Mouse (Mus musculus) liver, embryonic 13.5 days (tissue): ENCODE results near the gene Zfp820. TPM values are rescaled to one million over a fixed set of nuclear protein-coding genes. Genes with fewer than 3 reads are reported as not detected.
"Not testable (repeated sequence)": the region's sequence is repeated elsewhere in the genome, so short reads cannot be mapped to it uniquely, and the experiment has no call there.

Experiments used
- ATAC-seq: fragments of 200-750 bp; cut with Nextera tagmentation; 2 replicates; pipeline ENCODE4 v1.8.0; 2017; ENCODE audit warnings: low read depth, mild to moderate bottlenecking, moderate number of reproducible peaks, moderate library complexity
- DNase-seq: peaks from one replicate; pipeline ENCODE4 v3.0.0; 2022
- H3K27ac ChIP-seq: fragments of 300-500 bp; sonication (generic); 2 replicates; pipeline ENCODE4 v1.5.1; 2015; ENCODE audit warnings: moderate library complexity, mild to moderate bottlenecking, inconsistent platforms
- H3K27me3 ChIP-seq: fragments of 300-500 bp; sonication (generic); 2 replicates; pipeline ENCODE4 v1.6.1; 2015; ENCODE audit warnings: mild to moderate bottlenecking, inconsistent platforms
- H3K36me3 ChIP-seq: fragments of 300-500 bp; sonication (generic); 2 replicates; pipeline ENCODE4 v1.6.1; 2015; ENCODE audit warnings: mild to moderate bottlenecking, inconsistent platforms
- H3K4me1 ChIP-seq: fragments of 300-500 bp; sonication (generic); replicated peaks from 2 replicates; pipeline ENCODE4 v1.6.1; 2015; ENCODE audit warnings: inconsistent platforms
- H3K4me2 ChIP-seq: fragments of 300-500 bp; sonication (generic); 2 replicates; pipeline ENCODE4 v1.6.1; 2015; ENCODE audit warnings: inconsistent platforms, mild to moderate bottlenecking, moderate library complexity
- H3K4me3 ChIP-seq: fragments of 300-500 bp; sonication (generic); replicated peaks from 2 replicates; pipeline ENCODE4 v1.5.1; 2015; ENCODE audit warnings: mild to moderate bottlenecking, inconsistent platforms
- H3K9ac ChIP-seq: fragments of 300-500 bp; sonication (generic); 2 replicates; pipeline ENCODE4 v1.6.1; 2015; ENCODE audit warnings: mild to moderate bottlenecking, inconsistent platforms
- H3K9me3 ChIP-seq: fragments of 300-500 bp; sonication (generic); replicated peaks from 2 replicates; pipeline ENCODE4 v1.6.1; 2016; ENCODE audit warnings: inconsistent platforms
- WGBS: fragments of 180-500 bp; shearing (Covaris S2); methylation state at CpG from one replicate; pipeline ENCODE4 v1.1.7; 2015; ENCODE audit not compliant: insufficient replicate concordance; 5-methylcytosine and 5-hydroxymethylcytosine counted together
- polyA plus RNA-seq: library from polyadenylated mRNA; unstranded; fragments of >200 nt; fragmentation: Nextera tagmentation; extraction: Ambion mirVana; gene quantifications from 2 replicates; pipeline ENCODE4 v1.2.1, GENCODE M21; 2015

The Zfp820 gene
- polyA plus RNA-seq, result 1.9 and 2.1 TPM in 2 replicates

DNA sequence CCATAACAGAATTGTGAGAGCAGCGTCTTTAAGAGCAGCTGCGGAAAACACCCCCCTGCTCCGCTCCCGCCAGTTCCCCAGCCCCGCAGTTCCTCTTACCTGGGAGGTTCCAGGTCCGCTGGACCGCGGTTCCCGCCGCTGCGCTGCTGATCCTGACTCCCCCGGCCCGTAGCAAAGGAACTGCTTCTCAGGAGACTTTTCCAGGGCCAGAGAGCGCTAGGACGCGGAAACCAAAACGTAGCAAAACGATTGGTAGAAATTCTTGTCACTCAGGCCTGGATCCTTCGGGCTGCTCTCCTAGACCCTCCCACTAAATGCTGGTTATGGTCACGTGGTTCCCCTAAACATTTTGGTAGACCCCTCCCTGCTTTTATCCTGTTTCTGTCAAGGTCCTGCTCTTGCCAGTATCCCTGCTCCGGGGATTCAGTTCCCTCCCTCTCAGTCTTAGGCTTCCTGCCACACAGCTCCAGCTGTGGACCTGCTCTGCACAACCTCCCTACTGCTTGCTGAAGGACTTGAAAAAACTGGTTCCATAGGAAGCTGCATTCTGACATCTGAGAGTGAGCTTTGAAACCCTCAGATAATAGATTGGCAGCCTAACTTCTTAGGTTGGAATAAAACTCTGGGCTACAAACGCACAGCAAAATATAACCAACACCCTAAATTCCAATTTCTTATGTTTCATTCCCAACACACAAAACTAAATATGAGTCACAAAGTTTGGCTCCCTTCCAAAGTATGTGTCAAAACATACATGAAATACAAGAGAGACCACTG, at the start of gene Zfp820:
Gene Zfp820 (minus strand): TSS at position 228 of the 777 bp plus-strand sequence.
- H3K36me3 ChIP-seq, result no peaks in the 10 kb centered on the region
- no peaks in the 10 kb centered on the region for H3K27me3 ChIP-seq
- H3K4me2 ChIP-seq, result peak within 1 kb of the TSS; percentile 66
- H3K4me3 ChIP-seq, result peak within 1 kb of the TSS; percentile 66
- peak within 1 kb of the TSS; percentile 72 for H3K9ac ChIP-seq
- 3% methylated on average over 22 of the region's 22 CpGs for WGBS
- H3K4me1 ChIP-seq, result 0 out of 2 replicates have a peak, but pooled peaks cover 3% of the 10 kb centered on the region
- no peaks in the 10 kb centered on the region for H3K9me3 ChIP-seq
- no peak within 1 kb of the TSS for H3K27ac ChIP-seq
- DNase-seq (peak; percentile 48), ATAC-seq (peak; percentile 92)

DNA sequence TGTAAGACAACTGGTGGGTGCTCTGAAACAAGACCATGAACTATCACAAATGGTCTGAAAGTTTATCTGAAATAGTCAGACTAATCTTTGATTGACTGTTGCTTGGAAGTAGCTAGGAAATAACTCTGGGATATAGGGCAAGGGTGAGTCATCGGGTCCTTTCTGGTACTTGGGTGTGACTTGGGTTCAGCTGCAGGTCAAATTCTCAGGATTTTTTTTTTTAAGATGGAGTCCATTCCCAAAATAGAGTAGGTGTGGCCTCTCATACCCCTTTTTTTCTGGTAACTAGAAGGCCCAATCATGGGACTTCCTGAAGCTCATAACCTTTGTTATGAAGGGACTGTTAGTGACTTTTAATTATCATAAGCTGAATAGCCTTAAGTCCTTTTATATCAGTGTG, 25.7 kb upstream of the Zfp820 start:
- WGBS, result 66% methylated on average over 1 of the region's 1 CpGs
- no peak overlapping the region for H3K9ac ChIP-seq
- no peaks in the 10 kb centered on the region for H3K9me3 ChIP-seq
- H3K4me2 ChIP-seq, result no peak overlapping the region
- no peak for ATAC-seq
- H3K27ac ChIP-seq, result no peak overlapping the region
- no peaks in the 10 kb centered on the region for H3K36me3 ChIP-seq
- H3K4me3 ChIP-seq, result no peak overlapping the region
- no peaks in the 10 kb centered on the region for H3K27me3 ChIP-seq
- no peaks in the 10 kb centered on the region for H3K4me1 ChIP-seq
- no peak for DNase-seq

- not testable (repeated sequence) for ATAC-seq, H3K9me3 ChIP-seq, H3K27me3 ChIP-seq, H3K9ac ChIP-seq, DNase-seq, H3K27ac ChIP-seq, H3K4me3 ChIP-seq, H3K4me1 ChIP-seq, H3K36me3 ChIP-seq
- peak overlapping the region; percentile 66; the same call in 1 of the 2 replicates for H3K4me2 ChIP-seq
- 72% methylated on average over 8 of the region's 8 CpGs for WGBS
Measured at GRCm38 (mm10) chr17:21846322-21846582, 680 bp upstream of the Zfp820 start.

- H3K27ac ChIP-seq, result no peak overlapping the region
- H3K27me3 ChIP-seq, result no peaks in the 10 kb centered on the region
- H3K4me3 ChIP-seq, result no peak overlapping the region
- no peaks in the 10 kb centered on the region for H3K36me3 ChIP-seq
- WGBS, result 44% methylated on average over 2 of the region's 2 CpGs
- DNase-seq (no peak), ATAC-seq (no peak)
- no peaks in the 10 kb centered on the region for H3K9me3 ChIP-seq
- H3K4me2 ChIP-seq, result no peak overlapping the region
- H3K4me1 ChIP-seq, result no peaks in the 10 kb centered on the region
- H3K9ac ChIP-seq, result no peak overlapping the region
Measured at GRCm38 (mm10) chr17:21838510-21838909, 7.1 kb downstream of the Zfp820 start.

DNA sequence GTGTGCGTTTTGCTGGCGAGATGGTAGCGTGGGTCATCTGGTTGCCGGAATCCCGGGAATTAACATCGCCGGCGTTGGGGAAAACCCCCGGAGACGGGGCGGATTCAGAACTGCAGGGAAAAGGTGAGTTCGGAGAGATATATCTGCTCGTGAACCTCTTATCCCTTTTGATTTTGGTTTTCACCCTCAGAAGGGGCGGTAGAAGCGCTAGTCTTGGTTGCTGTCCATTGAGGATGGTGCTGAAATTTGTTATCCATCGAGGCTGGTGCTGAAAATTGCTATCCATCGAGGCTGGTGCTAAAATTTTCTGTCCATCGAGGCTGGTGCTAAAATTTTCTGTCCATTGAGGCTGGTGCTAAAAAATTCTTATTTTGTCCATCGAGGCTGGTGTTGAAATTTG, 44.2 kb downstream of the Zfp820 start:
- H3K9me3 ChIP-seq, H3K4me2 ChIP-seq, H3K4me3 ChIP-seq, ATAC-seq, H3K27ac ChIP-seq, H3K9ac ChIP-seq, H3K36me3 ChIP-seq, H3K27me3 ChIP-seq, H3K4me1 ChIP-seq: not testable (repeated sequence)
- WGBS, result 37% methylated on average over 19 of the region's 19 CpGs
- peak; percentile 6 for DNase-seq

DNA sequence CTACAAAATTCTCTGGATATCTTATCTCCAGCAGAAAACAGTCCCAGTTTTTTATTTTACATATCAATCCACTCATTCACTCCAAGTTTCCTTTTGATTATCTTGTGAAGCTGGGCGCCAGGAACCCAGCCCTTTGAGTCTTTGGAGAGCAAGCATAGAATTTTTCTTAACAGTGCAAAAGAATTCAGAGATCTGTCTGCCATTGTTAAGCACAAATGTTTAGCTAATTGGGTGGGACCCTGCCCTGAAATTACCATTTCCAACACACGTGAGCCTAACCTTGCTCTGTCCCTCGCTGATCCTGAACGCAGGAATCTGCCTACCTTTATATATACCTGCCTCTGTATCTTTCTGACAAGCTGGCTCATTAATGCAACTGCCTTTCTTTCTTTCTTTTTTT, 53.3 kb downstream of the Zfp820 start:
- Histone ChIP-seq H3K27ac (no peak overlapping the region), H3K4me2 (no peak overlapping the region), H3K9ac (no peak overlapping the region), H3K36me3 (no peaks in the 10 kb centered on the region), H3K9me3 (no peaks in the 10 kb centered on the region), H3K4me1 (no peaks in the 10 kb centered on the region), H3K4me3 (no peak overlapping the region), H3K27me3 (no peaks in the 10 kb centered on the region)
- ATAC-seq (no peak), DNase-seq (no peak)
- WGBS, result 58% methylated on average over 4 of the region's 4 CpGs

GRCm38 (mm10) chr17:21770336-21770735, 75.2 kb downstream of the Zfp820 start:
- H3K27ac ChIP-seq, result no peak overlapping the region
- ATAC-seq (no peak), DNase-seq (no peak)
- no peaks in the 10 kb centered on the region for H3K4me1 ChIP-seq
- no peaks in the 10 kb centered on the region for H3K9me3 ChIP-seq
- no peak overlapping the region for H3K9ac ChIP-seq
- H3K27me3 ChIP-seq, result no peaks in the 10 kb centered on the region
- no peaks in the 10 kb centered on the region for H3K36me3 ChIP-seq
- no peak overlapping the region for H3K4me2 ChIP-seq
- no peak overlapping the region for H3K4me3 ChIP-seq
- WGBS, result 57% methylated on average over 2 of the region's 2 CpGs

Other genes with a start within 250 kb of the Zfp820 start
- gene Zfp983, start 195.1 kb downstream of the Zfp820 start, polyA plus RNA-seq, result 1.1 and 1.3 TPM in 2 replicates
- gene Gm10226, start 153.9 kb downstream of the Zfp820 start, polyA plus RNA-seq, result 3.7 and 4.9 TPM in 2 replicates
- 3.8 and 5.0 TPM in 2 replicates for gene Zfp760, start 138.0 kb downstream of the Zfp820 start, polyA plus RNA-seq
- 2.0 and 2.4 TPM in 2 replicates for gene Zfp229, start 115.0 kb downstream of the Zfp820 start, polyA plus RNA-seq
- 1.9 and 2.5 TPM in 2 replicates for gene Zfp995, start 64.2 kb upstream of the Zfp820 start, polyA plus RNA-seq
- gene Zfp942, start 116.7 kb upstream of the Zfp820 start, polyA plus RNA-seq, result 8.8 and 11.9 TPM in 2 replicates
- 5.3 and 7.9 TPM in 2 replicates for gene Zfp943, start 116.8 kb upstream of the Zfp820 start, polyA plus RNA-seq